Mouse (Mus musculus) CH12.LX (cell line): ENCODE measurements around the gene Spire2. TPM values are rescaled to one million over a fixed set of nuclear protein-coding genes. Genes with fewer than 3 reads are reported as not detected.
A peak's percentile ranks its signal among the peaks of the same experiment; 100 is the strongest.

Experiments
- DNase-seq: peaks from one replicate; pipeline ENCODE4 v3.0.0-alpha.2; 2013; ENCODE audit errors: extremely low read depth
- H3K27ac ChIP-seq: 2 replicates; pipeline ENCODE4 v1.5.1; 2012; ENCODE audit warnings: low read depth, mild to moderate bottlenecking, control low read depth, moderate library complexity; ENCODE audit not compliant: insufficient read depth
- H3K27me3 ChIP-seq: replicated peaks from 2 replicates; pipeline ENCODE3; 2012; ENCODE audit warnings: inconsistent platforms
- H3K36me3 ChIP-seq, 2 experiments: replicated peaks in 1 of 2; 2 replicates each; pipeline versions ENCODE3 to v1.6.1; 2012; ENCODE audit warnings: inconsistent platforms in 1 of 2, low read length in 1 of 2, mild to moderate bottlenecking in 1 of 2, mixed read lengths in 1 of 2, moderate library complexity in 1 of 2; ENCODE audit not compliant: control insufficient read depth in 1 of 2, insufficient read depth in 1 of 2
- H3K4me1 ChIP-seq, 2 experiments: 2 replicates each; pipeline ENCODE4 v1.6.1; 2012; ENCODE audit warnings: inconsistent platforms in 1 of 2, moderate library complexity in 1 of 2; ENCODE audit not compliant: insufficient read depth in 2 of 2, control insufficient read depth in 1 of 2
- H3K4me2 ChIP-seq: 2 replicates; pipeline ENCODE4 v1.6.1; 2012; ENCODE audit warnings: low read depth, mild to moderate bottlenecking, control low read depth; ENCODE audit not compliant: poor library complexity, insufficient read depth, severe bottlenecking
- H3K4me3 ChIP-seq, 3 experiments: fragments of 150-350 bp in 1 of 3; sonication (generic) in 1 of 3; replicated peaks in 1 of 3; 2 replicates each; pipeline versions ENCODE3 to v1.5.1; 2011 to 2012; ENCODE audit warnings: low read depth in 2 of 3, low read length in 2 of 3, mild to moderate bottlenecking in 2 of 3, moderate library complexity in 2 of 3, control low read depth in 1 of 3, improper control_type of control experiment in 1 of 3, inconsistent platforms in 1 of 3, mixed read lengths in 1 of 3; ENCODE audit not compliant: poor library complexity in 1 of 3
- H3K79me2 ChIP-seq: replicated peaks from 2 replicates; pipeline ENCODE4 v1.6.1; 2012; ENCODE audit warnings: mild to moderate bottlenecking, moderate library complexity; ENCODE audit not compliant: control insufficient read depth, poor library complexity, insufficient read depth, severe bottlenecking; ENCODE audit errors: extremely low read depth
- H3K9ac ChIP-seq: 2 replicates; pipeline ENCODE4 v1.6.1; 2012; ENCODE audit warnings: low read depth, mild to moderate bottlenecking, control low read depth, moderate library complexity; ENCODE audit not compliant: insufficient read depth
- H3K9me3 ChIP-seq: replicated peaks from 2 replicates; pipeline ENCODE3; 2012; ENCODE audit warnings: low read length, inconsistent platforms, mixed read lengths
- ELF1 ChIP-seq: IDR thresholded peaks from 2 replicates; pipeline ENCODE4 v1.6.1; 2014; ENCODE audit warnings: low read depth, mild to moderate bottlenecking, inconsistent platforms, low read length, improper control_type of control experiment
- ETS1 ChIP-seq: conservative IDR thresholded peaks from 2 replicates; pipeline ENCODE4 v1.6.1; 2012; ENCODE audit warnings: low read depth, mild to moderate bottlenecking, inconsistent platforms, low read length, improper control_type of control experiment, moderate library complexity
- HCFC1 ChIP-seq: IDR thresholded peaks from 2 replicates; pipeline ENCODE4 v1.6.1; 2012; ENCODE audit warnings: low read depth, mild to moderate bottlenecking, inconsistent platforms, low read length, improper control_type of control experiment
- JUN ChIP-seq: IDR thresholded peaks from 2 replicates; pipeline ENCODE4 v1.6.1; 2011; ENCODE audit warnings: low read depth, mild to moderate bottlenecking, low read length, improper control_type of control experiment, moderate library complexity; ENCODE audit not compliant: insufficient read depth
- MAFK ChIP-seq: IDR thresholded peaks from 2 replicates; pipeline ENCODE4 v1.6.1; 2011; ENCODE audit warnings: low read length, improper control_type of control experiment; ENCODE audit not compliant: insufficient replicate concordance
- MAX ChIP-seq: IDR thresholded peaks from 2 replicates; pipeline ENCODE4 v1.6.1; 2011; ENCODE audit warnings: low read length, improper control_type of control experiment
- MAZ ChIP-seq: IDR thresholded peaks from 2 replicates; pipeline ENCODE4 v1.6.1; 2012; ENCODE audit warnings: low read depth, mild to moderate bottlenecking, inconsistent platforms, low read length, improper control_type of control experiment, moderate library complexity
- MEF2A ChIP-seq: IDR thresholded peaks from 2 replicates; pipeline ENCODE4 v1.6.1; 2014; ENCODE audit warnings: low read depth, mild to moderate bottlenecking, inconsistent platforms, low read length, improper control_type of control experiment, borderline replicate concordance
- MXI1 ChIP-seq: IDR thresholded peaks from 2 replicates; pipeline ENCODE4 v1.6.1; 2011; ENCODE audit warnings: mild to moderate bottlenecking, low read depth, low read length, improper control_type of control experiment
- MYC ChIP-seq: IDR thresholded peaks from 2 replicates; pipeline ENCODE4 v1.6.1; 2011; ENCODE audit warnings: low read depth, mild to moderate bottlenecking, improper control_type of control experiment, low read length
- NELFE ChIP-seq: IDR thresholded peaks from 2 replicates; pipeline ENCODE4 v1.6.1; 2011; ENCODE audit warnings: low read depth, low read length, improper control_type of control experiment
- NRF1 ChIP-seq: IDR thresholded peaks from 2 replicates; pipeline ENCODE4 v1.6.1; 2014; ENCODE audit warnings: low read depth, mild to moderate bottlenecking, inconsistent platforms, low read length, improper control_type of control experiment, moderate library complexity
- PAX5 ChIP-seq: IDR thresholded peaks from 2 replicates; pipeline ENCODE4 v1.6.1; 2012; ENCODE audit warnings: low read length, inconsistent platforms, mixed read lengths
- POLR2A ChIP-seq: IDR thresholded peaks from 2 replicates; pipeline ENCODE4 v1.6.1; 2011; ENCODE audit warnings: low read depth, mild to moderate bottlenecking, improper control_type of control experiment, low read length
- POLR2AphosphoS2 ChIP-seq: IDR thresholded peaks from 2 replicates; pipeline ENCODE4 v1.6.1; 2011; ENCODE audit warnings: low read depth, low read length, improper control_type of control experiment
- RAD21 ChIP-seq: IDR thresholded peaks from 2 replicates; pipeline ENCODE4 v1.6.1; 2011; ENCODE audit warnings: low read depth, mild to moderate bottlenecking, low read length, improper control_type of control experiment, moderate library complexity
- RCOR1 ChIP-seq: conservative IDR thresholded peaks from 2 replicates; pipeline ENCODE4 v1.6.1; 2012; ENCODE audit warnings: low read depth, mild to moderate bottlenecking, inconsistent platforms, low read length, improper control_type of control experiment
- SIN3A ChIP-seq: IDR thresholded peaks from 2 replicates; pipeline ENCODE4 v1.6.1; 2012; ENCODE audit warnings: low read length, improper control_type of control experiment, inconsistent platforms
- TBP ChIP-seq: conservative IDR thresholded peaks from 2 replicates; pipeline ENCODE4 v1.6.1; 2011; ENCODE audit warnings: low read depth, low read length, improper control_type of control experiment
- TCF12 ChIP-seq: IDR thresholded peaks from 2 replicates; pipeline ENCODE4 v1.6.1; 2014; ENCODE audit warnings: low read depth, mild to moderate bottlenecking, inconsistent platforms, low read length, improper control_type of control experiment
- UBTF ChIP-seq: IDR thresholded peaks from 2 replicates; pipeline ENCODE4 v1.6.1; 2012; ENCODE audit warnings: low read depth, mild to moderate bottlenecking, inconsistent platforms, low read length, improper control_type of control experiment, moderate library complexity
- USF2 ChIP-seq: conservative IDR thresholded peaks from 2 replicates; pipeline ENCODE4 v1.6.1; 2011; ENCODE audit warnings: low read depth, low read length, improper control_type of control experiment
- ZMIZ1 ChIP-seq: IDR thresholded peaks from 2 replicates; pipeline ENCODE4 v1.6.1; 2012; ENCODE audit warnings: low read depth, mild to moderate bottlenecking, inconsistent platforms, low read length, improper control_type of control experiment
- dilution Hi-C: fragments of 300-500 bp; cut with MboI; formaldehyde crosslinking; loops from 2 replicates; pipeline ENCODE4 v1.14.3; 2020; ENCODE audit warnings: low sequenced_read_pairs; ENCODE audit not compliant: extremely low pct_unique_long_range_greater_than_20kb, extremely low pct_ligation_motif_present
- in situ Hi-C: fragments of 300-500 bp; cut with MboI; formaldehyde crosslinking; loops from 3 replicates; pipeline ENCODE4 v1.14.3; 2019; ENCODE audit warnings: low sequenced_read_pairs, low pct_ligation_motif_present, low pct_unique_long_range_greater_than_20kb, mixed read lengths
- polyA plus RNA-seq: library from polyadenylated mRNA; unstranded; fragments of >175 nt; gene quantifications from 2 replicates; pipeline ENCODE4 v1.2.1, GENCODE M21; 2012; ENCODE audit warnings: low read depth; ENCODE audit not compliant: insufficient read length
- total RNA-seq, 2 experiments: library from RNA; depleted of rRNA; stranded (reverse); fragments of 300-350 nt in 1 of 2; fragments of >200 nt in 1 of 2; gene quantifications; 2 replicates each; pipeline ENCODE4 v1.2.3; 2012 to 2014

Gene Spire2
- total RNA-seq (2012; rRNA removed): 2.3 and 2.9 TPM in 2 replicates
- 0.96 and 1.1 TPM in 2 replicates for total RNA-seq (2014; rRNA removed)
- polyA plus RNA-seq: 2.3 and 2.6 TPM in 2 replicates

DNA sequence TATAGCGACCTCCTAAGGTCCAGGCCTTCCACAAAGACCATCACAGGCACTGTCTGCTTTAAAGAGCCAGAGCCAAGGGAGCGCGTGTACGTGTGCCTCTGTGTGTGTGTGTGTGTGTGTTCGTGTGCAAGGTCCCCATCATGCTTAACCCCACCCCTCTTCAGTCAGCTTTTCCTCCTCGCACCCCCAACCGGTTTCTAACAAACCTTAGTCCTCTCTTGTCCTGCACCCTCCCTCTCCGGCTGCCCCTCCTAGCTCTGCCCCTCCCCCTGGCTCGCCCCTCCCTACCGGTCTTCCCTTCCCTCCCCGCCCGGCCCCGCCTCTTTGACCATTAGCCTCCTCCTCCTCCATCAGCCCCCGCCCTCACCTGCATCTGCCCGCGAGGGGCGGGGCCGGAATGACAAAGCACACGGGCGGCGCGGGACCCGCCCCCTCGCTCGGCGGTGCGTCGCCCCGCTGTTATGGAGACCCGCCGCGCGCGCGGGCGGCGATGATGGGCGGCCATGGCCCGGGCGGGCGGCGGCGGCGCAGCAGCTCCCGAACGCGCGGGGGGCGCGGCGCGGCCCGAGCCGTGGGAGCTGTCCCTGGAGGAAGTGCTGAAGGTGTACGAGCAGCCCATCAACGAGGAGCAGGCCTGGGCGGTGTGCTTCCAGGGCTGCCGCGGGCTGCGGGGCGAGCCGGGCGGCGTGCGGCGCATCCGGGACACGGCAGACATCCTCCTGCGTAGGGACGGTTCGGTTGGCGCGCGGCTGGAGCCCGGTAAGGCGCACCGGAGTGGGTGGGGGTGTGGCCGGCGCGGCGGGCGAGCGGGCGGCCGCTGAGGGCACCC is at the start of gene Spire2:
TSS of gene Spire2 (plus strand) at position 452 of the 829 bp plus-strand sequence.
- peak; percentile 69; the same call in 1 of the 2 replicates for TF ChIP-seq UBTF
- TF ChIP-seq MXI1: peak; percentile 78; the same call in 1 of the 2 replicates
- no peak for TF ChIP-seq USF2
- 0 out of 2 replicates have a peak, but pooled peaks have one; percentile 4 for TF ChIP-seq TCF12
- TF ChIP-seq JUN: no peak
- peak; percentile 41; the same call in 1 of the 2 replicates for TF ChIP-seq POLR2A
- TF ChIP-seq RAD21: no peak
- TF ChIP-seq ETS1: no peak
- TF ChIP-seq MAZ: peak; percentile 97
- TF ChIP-seq RCOR1: no peak
- TF ChIP-seq NELFE: no peak
- TF ChIP-seq POLR2AphosphoS2: no peak
- TF ChIP-seq SIN3A: peak; percentile 86; the same call in 1 of the 2 replicates
- peak; percentile 25; the same call in 1 of the 2 replicates for TF ChIP-seq ELF1
- TF ChIP-seq PAX5: no peak
- TF ChIP-seq MAX: no peak
- 0 out of 2 replicates have a peak, but pooled peaks have one; percentile 46 for TF ChIP-seq TBP
- no peak for TF ChIP-seq MAFK
- TF ChIP-seq MYC: no peak
- no peak for TF ChIP-seq MEF2A
- TF ChIP-seq HCFC1: peak; percentile 14; the same call in 1 of the 2 replicates
- no peak for TF ChIP-seq ZMIZ1
- peak; percentile 55; the same call in 1 of the 2 replicates for TF ChIP-seq NRF1

More for the DNA sequence above, at the start of gene Spire2:
- Histone ChIP-seq H3K4me3 (peak within 1 kb of the TSS; percentile 59 to 83 (median 61)), H3K36me3 (no peaks in the 10 kb centered on the region), H3K27me3 (peaks cover 44% of the 10 kb centered on the region), H3K79me2 (no peaks in the 10 kb centered on the region), H3K4me1 (peaks cover 8 to 33% of the 10 kb centered on the region in 2 experiments), H3K4me2 (peak within 1 kb of the TSS; percentile 60), H3K27ac (peak within 1 kb of the TSS; percentile 35; the same call in 1 of the 2 replicates), H3K9ac (peak within 1 kb of the TSS; percentile 6; the same call in 1 of the 2 replicates), H3K9me3 (no peaks in the 10 kb centered on the region)
- peak; percentile 89 for DNase-seq
- in situ Hi-C loops: no loop called here
- dilution Hi-C loops: no loop called here
